Mouse (Mus musculus) kidney, adult 2 months (tissue): ENCODE measurements at regions not wholly inside any gene's neighbourhood (a gene's known extent, or its start where the extent isn't known, plus 50 kb on each side); places are given as distances from the start of the nearest gene placed in this dataset.

ENCODE experiments used
- CTCF ChIP-seq: fragments of 200-500 bp; conservative IDR thresholded peaks from 2 replicates; pipeline ENCODE4 v1.5.1; 2011; ENCODE audit warnings: low read depth, mild to moderate bottlenecking, control low read depth, low read length, moderate library complexity, mixed read lengths; ENCODE audit not compliant: insufficient read depth, insufficient read length
- POLR2A ChIP-seq: fragments of 200-500 bp; IDR thresholded peaks from one replicate; pipeline ENCODE4 v1.6.1; 2011; ENCODE audit warnings: low read depth, low read length, control low read depth

DNA sequence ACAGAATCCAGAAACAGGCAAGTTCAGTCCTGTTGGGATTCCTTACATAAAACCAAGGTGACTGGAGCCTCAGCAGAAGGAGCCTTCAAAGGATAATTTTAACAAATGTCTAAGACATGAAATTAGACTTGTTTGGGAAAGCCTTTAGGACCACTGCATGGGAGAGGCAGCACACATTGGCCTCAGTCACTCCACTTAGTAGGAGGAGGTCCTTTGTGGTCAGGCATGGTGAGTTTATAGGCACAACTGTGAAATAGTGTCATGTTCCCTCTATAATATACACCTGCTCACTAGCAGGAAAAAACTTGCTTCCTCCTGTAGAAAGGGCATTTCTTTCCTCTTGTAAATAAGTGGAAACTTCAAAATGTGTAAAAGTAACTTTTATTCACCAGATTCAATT is 522.8 kb downstream of the Efna5 start:
- TF ChIP-seq CTCF (no peak), POLR2A (no peak)
